Mouse (Mus musculus) induced T-regulatory cell, adult 2 months (primary cell): ENCODE results near the gene Cacnb4.

Experiments
- DNase-seq: peaks from one replicate; pipeline ENCODE4 v3.0.0-alpha.2; 2012; ENCODE audit warnings: low read depth

The Cacnb4 gene

GRCm38 (mm10) chr2:52676023-52676912 is at the start of gene Cacnb4:
Gene Cacnb4 (minus strand): TSS chr2:52676831.
- DNase-seq = peak; percentile 31

GRCm38 (mm10) chr2:52720231-52721025 is 43.8 kb upstream of the Cacnb4 start:
- DNase-seq = no peak

GRCm38 (mm10) chr2:52717076-52717475 is 40.4 kb upstream of the Cacnb4 start:
- no peak for DNase-seq

GRCm38 (mm10) chr2:52715538-52715937 is 38.9 kb upstream of the Cacnb4 start:
- DNase-seq = no peak

GRCm38 (mm10) chr2:52714111-52714510 is 37.5 kb upstream of the Cacnb4 start:
- no peak for DNase-seq

GRCm38 (mm10) chr2:52710804-52711203 is 34.2 kb upstream of the Cacnb4 start:
- no peak for DNase-seq

GRCm38 (mm10) chr2:52709417-52709816 is 32.8 kb upstream of the Cacnb4 start:
- no peak for DNase-seq

GRCm38 (mm10) chr2:52701368-52702036 is 24.9 kb upstream of the Cacnb4 start:
- DNase-seq = no peak

- no peak for DNase-seq
Observed at GRCm38 (mm10) chr2:52700352-52700751, 23.7 kb upstream of the Cacnb4 start.

- DNase-seq = no peak
Observed at GRCm38 (mm10) chr2:52694604-52695003, 18.0 kb upstream of the Cacnb4 start.

GRCm38 (mm10) chr2:52691745-52692144 is 15.1 kb upstream of the Cacnb4 start:
- DNase-seq = no peak

- no peak for DNase-seq
Observed at GRCm38 (mm10) chr2:52686601-52687000, 10.0 kb upstream of the Cacnb4 start.

- no peak for DNase-seq
Observed at GRCm38 (mm10) chr2:52677589-52677988, 958 bp upstream of the Cacnb4 start.

- DNase-seq = peak; percentile 5
Observed at GRCm38 (mm10) chr2:52676913-52677303, 277 bp upstream of the Cacnb4 start.

- peak; percentile 19 for DNase-seq
Observed at GRCm38 (mm10) chr2:52675278-52675987, 1.2 kb downstream of the Cacnb4 start.

GRCm38 (mm10) chr2:52674886-52675277 is 1.7 kb downstream of the Cacnb4 start:
- no peak for DNase-seq

- no peak for DNase-seq
Observed at GRCm38 (mm10) chr2:52673172-52673571, 3.5 kb downstream of the Cacnb4 start.

- DNase-seq = no peak
Observed at GRCm38 (mm10) chr2:52670733-52671132, 5.9 kb downstream of the Cacnb4 start.

GRCm38 (mm10) chr2:52668480-52668879 is 8.2 kb downstream of the Cacnb4 start:
- DNase-seq = no peak

- no peak for DNase-seq
Observed at GRCm38 (mm10) chr2:52656722-52657121, 19.9 kb downstream of the Cacnb4 start.

GRCm38 (mm10) chr2:52654541-52654940 is 22.1 kb downstream of the Cacnb4 start:
- no peak for DNase-seq

- no peak for DNase-seq
Observed at GRCm38 (mm10) chr2:52651547-52651946, 25.1 kb downstream of the Cacnb4 start.
